Mouse (Mus musculus) midbrain, embryonic 10.5 days (tissue): ENCODE data around the gene Prkcg. TPM values are rescaled to one million over a fixed set of nuclear protein-coding genes. Genes with fewer than 3 reads are reported as not detected.

Experiments used
- DNase-seq: peaks from one replicate; pipeline ENCODE4 v3.0.0-alpha.2; 2017; ENCODE audit warnings: low spot score
- H3K27ac ChIP-seq: fragments of 300-500 bp; sonication (generic); replicated peaks from 2 replicates; pipeline ENCODE4 v1.5.1; 2016; ENCODE audit warnings: mild to moderate bottlenecking
- H3K27me3 ChIP-seq: fragments of 300-500 bp; sonication (generic); 2 replicates; pipeline ENCODE4 v1.6.1; 2016; ENCODE audit warnings: low read depth, mild to moderate bottlenecking; ENCODE audit not compliant: poor library complexity, severe bottlenecking
- H3K36me3 ChIP-seq: fragments of 300-500 bp; sonication (generic); 2 replicates; pipeline ENCODE4 v1.6.1; 2016; ENCODE audit warnings: mild to moderate bottlenecking, moderate library complexity
- H3K4me1 ChIP-seq: fragments of 300-500 bp; sonication (generic); 2 replicates; pipeline ENCODE4 v1.6.1; 2016
- H3K4me3 ChIP-seq: fragments of 300-500 bp; sonication (generic); 2 replicates; pipeline ENCODE4 v1.5.1; 2016; ENCODE audit warnings: mild to moderate bottlenecking, moderate library complexity
- H3K9me3 ChIP-seq: fragments of 300-500 bp; sonication (generic); replicated peaks from 2 replicates; pipeline ENCODE4 v1.6.1; 2016; ENCODE audit warnings: mild to moderate bottlenecking
- WGBS: fragments of 180-500 bp; shearing (Covaris S2); methylation state at CpG from one replicate; pipeline ENCODE4 v1.1.7; 2016; 5-methylcytosine and 5-hydroxymethylcytosine counted together
- polyA plus RNA-seq: library from polyadenylated mRNA; unstranded; fragments of >200 nt; fragmentation: Nextera tagmentation; extraction: Ambion mirVana; gene quantifications from 2 replicates; pipeline ENCODE4 v1.2.1, GENCODE M21; 2016

Gene Prkcg
- polyA plus RNA-seq, 1 experiment from 2014 or later: 1.2 TPM

GRCm38 (mm10) chr7:3292791-3293190, 3.8 kb downstream of the Prkcg start:
- WGBS: 7% methylated on average over 14 of the region's 14 CpGs
- peak overlapping the region; percentile 41 for H3K4me3 ChIP-seq
- H3K4me1 ChIP-seq: peaks cover 43% of the 10 kb centered on the region
- peak; percentile 66 for DNase-seq
- H3K36me3 ChIP-seq: peaks cover 28% of the 10 kb centered on the region
- peak overlapping the region; percentile 73 for H3K27ac ChIP-seq
- H3K27me3 ChIP-seq: no peaks in the 10 kb centered on the region; the same call in 1 of the 2 replicates
- no peaks in the 10 kb centered on the region for H3K9me3 ChIP-seq

DNA sequence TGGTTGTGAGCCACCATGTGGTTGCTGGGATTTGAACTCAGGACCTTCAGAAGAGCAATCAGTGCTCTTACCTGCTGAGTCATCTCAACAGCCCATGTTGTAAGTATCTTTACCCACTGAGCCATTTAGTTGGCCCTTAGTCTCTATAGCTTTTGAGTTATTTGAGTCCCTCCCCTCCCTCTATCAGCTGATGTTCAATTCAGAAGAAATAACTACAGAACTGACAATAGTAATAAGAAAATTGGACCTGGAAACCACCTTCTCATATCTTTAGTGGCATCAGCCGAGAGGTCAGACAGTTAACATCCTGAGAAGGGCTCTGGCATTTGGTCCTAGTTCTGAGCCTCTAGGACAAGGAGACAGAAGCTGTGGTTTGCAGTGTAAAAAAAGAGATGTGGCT, 5.8 kb downstream of the Prkcg start:
- 100% methylated on average over 1 of the region's 1 CpGs for WGBS
- DNase-seq: no peak
- Histone ChIP-seq H3K36me3 (peaks cover 35% of the 10 kb centered on the region), H3K27ac (no peak overlapping the region), H3K4me1 (peaks cover 31% of the 10 kb centered on the region), H3K4me3 (no peak overlapping the region), H3K9me3 (no peaks in the 10 kb centered on the region; the same call in 1 of the 2 replicates), H3K27me3 (peaks cover 2% of the 10 kb centered on the region; the same call in 1 of the 2 replicates)

DNA sequence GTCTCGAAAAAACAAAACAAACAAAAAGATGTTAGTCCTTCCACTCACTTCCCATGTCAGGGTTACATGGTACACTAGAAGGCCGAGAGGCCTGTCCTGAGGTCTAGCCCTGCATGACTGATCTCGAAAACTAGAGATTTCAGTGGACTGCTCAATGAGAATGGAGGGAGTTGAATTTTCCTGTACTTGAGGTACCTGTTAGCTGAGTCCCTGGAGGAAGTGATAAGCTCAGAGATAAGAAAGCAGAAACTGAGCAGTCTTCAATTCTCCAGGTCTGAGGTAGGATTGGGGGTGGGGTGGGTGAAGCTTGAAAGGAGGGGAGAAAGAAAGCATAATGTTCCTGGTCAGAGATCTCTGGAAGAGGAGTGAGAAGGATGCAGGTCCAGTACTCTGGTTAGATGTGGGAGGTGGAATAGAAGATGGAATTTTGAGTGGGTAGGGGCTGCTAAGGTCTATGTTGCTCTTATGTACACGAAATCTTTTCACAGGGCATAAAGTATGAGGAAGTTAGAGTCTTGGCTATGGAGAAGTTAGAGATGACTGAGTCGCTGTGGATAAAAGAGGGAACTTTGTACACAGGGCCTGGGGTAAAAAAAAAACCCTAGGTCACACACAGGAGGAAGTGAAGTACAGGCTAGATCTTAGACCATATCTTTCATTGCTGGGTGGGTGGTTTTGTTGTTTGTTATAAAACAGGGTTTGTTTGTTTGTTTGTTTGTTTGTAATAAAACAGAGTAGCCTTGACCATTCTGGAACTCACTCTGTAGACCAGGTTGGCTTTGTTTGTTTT, 6.5 kb downstream of the Prkcg start:
- Histone ChIP-seq H3K9me3 (no peaks in the 10 kb centered on the region; the same call in 1 of the 2 replicates), H3K27me3 (peaks cover 9% of the 10 kb centered on the region), H3K4me3 (no peak overlapping the region), H3K36me3 (peaks cover 35% of the 10 kb centered on the region), H3K4me1 (peaks cover 24% of the 10 kb centered on the region), H3K27ac (no peak overlapping the region)
- no peak for DNase-seq
- WGBS: 87% methylated on average over 5 of the region's 5 CpGs

DNA sequence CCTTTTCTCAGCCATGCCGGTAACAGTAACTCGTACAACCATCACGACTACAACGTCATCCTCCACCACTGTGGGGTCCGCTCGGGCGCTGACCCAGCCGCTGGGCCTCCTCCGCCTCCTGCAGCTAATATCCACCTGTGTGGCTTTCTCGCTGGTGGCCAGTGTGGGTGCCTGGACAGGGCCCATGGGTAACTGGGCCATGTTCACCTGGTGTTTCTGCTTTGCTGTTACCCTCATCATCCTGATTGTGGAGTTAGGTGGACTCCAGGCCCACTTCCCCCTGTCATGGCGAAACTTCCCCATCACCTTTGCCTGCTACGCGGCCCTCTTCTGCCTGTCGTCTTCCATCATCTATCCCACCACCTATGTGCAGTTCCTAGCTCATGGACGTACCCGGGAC, 7.7 kb downstream of the Prkcg start:
- Histone ChIP-seq H3K27me3 (peaks cover 21% of the 10 kb centered on the region), H3K36me3 (peaks cover 35% of the 10 kb centered on the region), H3K9me3 (no peaks in the 10 kb centered on the region; the same call in 1 of the 2 replicates)

DNA sequence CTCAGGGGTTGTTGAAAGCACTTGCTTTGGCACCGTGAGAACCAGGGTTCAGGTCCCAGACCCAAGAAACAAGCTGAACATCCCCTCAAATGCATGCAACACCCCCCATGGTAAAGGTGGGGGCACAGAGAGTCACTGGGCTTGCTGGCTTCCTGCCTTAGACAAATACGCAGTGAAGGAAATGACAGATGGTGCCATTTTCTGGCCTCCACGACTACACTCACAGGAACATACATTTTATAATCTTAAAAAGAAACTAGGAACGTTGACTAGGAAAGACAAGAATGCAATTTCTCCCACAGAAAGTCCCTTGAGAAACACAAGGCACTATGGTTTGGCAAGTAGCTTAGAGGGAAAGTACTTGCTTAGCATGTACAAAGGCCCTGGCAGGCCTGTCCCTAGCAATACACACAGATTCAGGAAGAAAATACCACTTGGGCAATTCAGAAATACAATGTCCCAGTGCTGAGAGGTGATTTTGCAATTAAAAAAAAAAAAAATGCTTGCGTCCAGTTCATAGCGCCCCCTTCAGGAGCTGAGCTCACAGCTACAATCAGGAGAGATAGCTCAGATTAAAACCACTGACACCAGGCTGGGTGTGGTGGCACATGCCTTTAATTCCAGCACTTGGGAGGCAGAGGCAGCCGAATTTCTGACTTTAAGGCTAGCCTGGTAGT, 11.1 kb downstream of the Prkcg start:
- no peak overlapping the region for H3K4me3 ChIP-seq
- no peak overlapping the region for H3K27ac ChIP-seq
- H3K36me3 ChIP-seq: peaks cover 24% of the 10 kb centered on the region
- WGBS: 55% methylated on average over 7 of the region's 7 CpGs
- no peak for DNase-seq
- H3K9me3 ChIP-seq: no peaks in the 10 kb centered on the region; the same call in 1 of the 2 replicates
- H3K4me1 ChIP-seq: peaks cover 34% of the 10 kb centered on the region
- peaks cover 55% of the 10 kb centered on the region for H3K27me3 ChIP-seq

More for the DNA sequence above, 7.7 kb downstream of the Prkcg start:
- WGBS: 93% methylated on average over 16 of the region's 16 CpGs
- no peak overlapping the region for H3K4me3 ChIP-seq
- no peak for DNase-seq
- H3K27ac ChIP-seq: no peak overlapping the region
- H3K4me1 ChIP-seq: peaks cover 14% of the 10 kb centered on the region

- Histone ChIP-seq H3K4me3 (no peak overlapping the region), H3K27me3 (peaks cover 64% of the 10 kb centered on the region), H3K36me3 (peaks cover 22% of the 10 kb centered on the region), H3K27ac (no peak overlapping the region), H3K4me1 (peaks cover 43% of the 10 kb centered on the region), H3K9me3 (no peaks in the 10 kb centered on the region; the same call in 1 of the 2 replicates)
- DNase-seq: no peak
- 79% methylated on average over 8 of the region's 8 CpGs for WGBS
Observed at GRCm38 (mm10) chr7:3300891-3301627, 12.1 kb downstream of the Prkcg start.

DNA sequence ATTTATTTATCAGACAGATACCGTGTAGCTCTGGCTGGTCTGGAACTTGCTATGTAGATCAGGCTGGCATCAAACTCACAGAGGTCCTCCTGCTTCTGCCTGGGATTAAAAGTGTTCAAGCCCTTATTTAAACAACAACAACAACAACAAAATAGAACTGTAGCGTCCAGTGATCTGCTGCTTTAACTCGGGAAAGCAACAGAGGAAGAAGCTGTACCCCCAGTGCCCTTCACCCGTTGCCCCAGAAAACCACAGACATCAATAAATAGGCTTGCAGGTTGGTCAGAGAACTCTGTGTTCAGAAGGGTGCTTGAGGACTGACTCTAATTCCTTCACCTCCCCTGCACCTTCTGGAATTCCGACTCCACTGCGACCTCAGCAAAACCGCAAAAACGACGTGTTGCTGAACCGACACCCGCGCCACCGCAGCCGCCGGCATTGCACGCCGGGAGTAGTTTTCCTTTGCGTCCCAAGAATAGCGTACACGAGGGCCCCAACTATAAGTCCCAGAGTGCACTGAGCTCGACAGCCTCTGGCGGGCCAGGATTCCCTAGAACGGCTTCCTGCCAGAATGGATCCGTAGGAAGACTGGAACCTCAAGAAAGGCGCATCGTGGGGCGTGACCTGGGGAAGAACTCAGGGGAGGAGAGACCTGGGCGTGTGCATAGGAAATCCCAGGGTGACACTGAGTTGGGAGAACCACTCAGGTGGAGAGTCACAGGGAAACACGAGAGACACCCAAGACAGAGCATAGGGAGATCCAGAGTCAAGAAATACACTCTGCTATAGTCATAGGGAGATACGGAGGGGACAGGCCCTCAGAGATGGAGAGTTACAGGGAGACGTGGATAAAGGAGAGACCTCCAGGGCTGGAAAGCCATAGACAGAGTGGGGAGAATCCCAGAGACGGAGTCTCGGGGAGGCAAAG, 12.9 kb downstream of the Prkcg start:
- Histone ChIP-seq H3K4me1 (peaks cover 43% of the 10 kb centered on the region), H3K27me3 (peaks cover 69% of the 10 kb centered on the region), H3K27ac (peak overlapping the region; percentile 42; the same call in 1 of the 2 replicates), H3K4me3 (peak overlapping the region; percentile 61), H3K36me3 (peaks cover 16% of the 10 kb centered on the region), H3K9me3 (no peaks in the 10 kb centered on the region; the same call in 1 of the 2 replicates)
- peak; percentile 45 for DNase-seq
- 8% methylated on average over 33 of the region's 33 CpGs for WGBS

DNA sequence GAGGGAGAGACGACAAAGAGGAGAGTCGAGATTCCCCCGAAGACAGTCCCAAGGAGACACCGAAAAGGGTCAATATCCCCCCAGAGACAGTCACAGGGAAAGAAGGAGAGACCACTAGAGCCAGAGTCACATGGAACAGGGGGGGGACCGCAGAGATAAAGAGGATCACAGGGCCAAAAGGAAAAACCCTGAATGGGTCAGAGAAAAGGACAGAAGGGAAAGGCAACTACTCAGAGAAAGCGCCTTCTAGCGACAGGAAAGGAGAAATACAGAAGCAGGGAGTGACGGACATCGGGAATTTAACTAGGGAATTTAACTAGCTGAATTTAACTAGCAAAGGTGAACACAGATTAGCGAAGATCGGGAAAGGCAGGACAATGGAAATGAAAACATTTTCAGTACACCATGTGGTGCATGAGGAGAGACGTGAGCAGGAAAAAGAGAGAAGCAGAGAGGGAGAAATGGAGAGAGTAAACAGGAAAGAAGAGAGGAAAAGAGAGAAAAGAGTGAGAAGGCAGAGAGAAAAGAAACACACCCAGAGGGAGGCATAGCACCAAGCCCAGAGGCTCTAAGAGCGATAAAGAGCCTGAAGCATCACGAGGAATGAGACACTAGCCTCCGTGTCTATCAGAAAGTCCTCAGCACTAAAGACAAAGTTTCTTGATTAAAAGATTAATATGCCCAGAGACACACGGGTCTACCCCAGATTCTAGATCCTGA, 13.7 kb downstream of the Prkcg start:
- DNase-seq: peak; percentile 41
- peaks cover 8% of the 10 kb centered on the region for H3K36me3 ChIP-seq
- H3K27ac ChIP-seq: peak overlapping the region; percentile 42; the same call in 1 of the 2 replicates
- no peaks in the 10 kb centered on the region; the same call in 1 of the 2 replicates for H3K9me3 ChIP-seq
- H3K4me1 ChIP-seq: peaks cover 43% of the 10 kb centered on the region
- peaks cover 69% of the 10 kb centered on the region for H3K27me3 ChIP-seq
- peak overlapping the region; percentile 61 for H3K4me3 ChIP-seq
- under 1% methylated on average over 16 of the region's 16 CpGs for WGBS

DNA sequence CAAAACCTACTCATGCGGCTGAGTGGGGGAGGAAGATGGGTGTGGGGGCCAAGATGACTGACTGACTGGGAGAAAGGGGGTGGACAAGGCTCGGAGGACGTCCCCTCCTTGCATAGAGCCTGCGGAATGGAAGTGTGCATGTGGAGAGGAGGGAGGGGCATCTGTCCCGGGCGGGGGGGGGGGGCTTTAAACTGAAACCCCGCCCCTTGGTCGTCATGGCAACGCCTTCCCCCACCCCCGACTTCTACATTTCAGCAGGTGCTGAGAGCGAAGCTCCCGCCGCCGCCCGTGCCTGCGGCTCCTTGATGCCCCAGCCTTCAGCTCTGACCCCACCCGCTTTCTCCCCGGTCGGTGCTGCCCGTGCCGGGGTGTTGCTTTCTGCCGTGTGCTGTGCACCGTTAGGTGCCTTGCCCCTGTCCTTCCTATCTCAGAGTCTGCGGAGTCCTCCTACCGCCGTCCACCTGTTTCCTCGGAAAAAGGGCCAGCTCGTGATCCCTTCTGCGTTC, 14.3 kb downstream of the Prkcg start:
- Histone ChIP-seq H3K27me3 (peaks cover 69% of the 10 kb centered on the region), H3K27ac (peak overlapping the region; percentile 75), H3K36me3 (peaks cover 3% of the 10 kb centered on the region; the same call in 1 of the 2 replicates), H3K9me3 (no peaks in the 10 kb centered on the region; the same call in 1 of the 2 replicates), H3K4me3 (peak overlapping the region; percentile 61), H3K4me1 (peaks cover 43% of the 10 kb centered on the region)
- DNase-seq: peak; percentile 73
- under 1% methylated on average over 20 of the region's 29 CpGs for WGBS

DNA sequence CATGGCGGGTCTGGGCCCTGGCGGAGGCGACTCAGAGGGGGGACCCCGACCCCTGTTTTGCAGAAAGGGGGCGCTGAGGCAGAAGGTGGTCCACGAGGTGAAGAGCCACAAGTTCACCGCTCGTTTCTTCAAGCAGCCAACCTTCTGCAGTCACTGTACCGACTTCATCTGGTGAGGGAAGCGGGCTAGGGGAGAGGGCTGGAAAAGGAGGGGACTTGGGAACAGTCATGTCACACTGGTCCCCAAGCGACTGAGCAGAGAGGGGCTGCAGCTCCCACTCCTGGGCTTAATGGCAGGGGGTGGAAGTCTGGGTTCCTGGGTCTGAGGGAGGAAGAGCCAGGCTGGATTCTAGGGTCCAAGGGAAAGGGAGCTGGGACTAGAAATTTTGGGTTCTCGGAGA, 14.8 kb downstream of the Prkcg start:
- Histone ChIP-seq H3K36me3 (no peaks in the 10 kb centered on the region), H3K27ac (peak overlapping the region; percentile 75), H3K4me3 (peak overlapping the region; percentile 61), H3K4me1 (peaks cover 43% of the 10 kb centered on the region), H3K9me3 (no peaks in the 10 kb centered on the region; the same call in 1 of the 2 replicates), H3K27me3 (peaks cover 69% of the 10 kb centered on the region)
- 2% methylated on average over 12 of the region's 12 CpGs for WGBS
- no peak for DNase-seq

DNA sequence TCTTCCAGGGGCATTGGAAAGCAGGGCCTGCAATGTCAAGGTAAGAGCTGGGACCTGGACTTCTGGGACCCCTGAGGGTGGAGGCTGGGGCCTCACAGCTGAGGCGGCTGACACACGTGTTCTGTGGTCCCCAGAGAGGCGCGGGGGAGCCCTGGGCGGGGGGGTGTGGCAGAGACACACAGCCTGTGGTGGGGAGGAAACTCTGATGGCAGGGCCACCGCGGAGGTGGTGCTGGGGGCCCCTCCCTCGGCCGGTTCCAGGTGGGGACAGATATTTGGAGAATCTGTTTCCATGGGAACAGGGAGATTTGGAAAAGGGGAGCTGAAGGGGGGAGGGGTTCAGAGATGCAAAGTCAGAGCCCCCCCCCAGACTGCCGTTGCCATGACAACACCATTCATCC, 15.3 kb downstream of the Prkcg start:
- WGBS: 5% methylated on average over 10 of the region's 10 CpGs
- no peaks in the 10 kb centered on the region for H3K36me3 ChIP-seq
- DNase-seq: peak; percentile 44
- H3K4me3 ChIP-seq: peak overlapping the region; percentile 61
- H3K27ac ChIP-seq: 0 out of 2 replicates have a peak overlapping the region, but pooled peaks have one; percentile 33
- no peaks in the 10 kb centered on the region; the same call in 1 of the 2 replicates for H3K9me3 ChIP-seq
- H3K4me1 ChIP-seq: peaks cover 43% of the 10 kb centered on the region
- H3K27me3 ChIP-seq: peaks cover 69% of the 10 kb centered on the region
